Mouse (Mus musculus) adrenal gland, postnatal 10 days (tissue): ENCODE results near the gene Brpf3. TPM values are rescaled to one million over a fixed set of nuclear protein-coding genes. Genes with fewer than 3 reads are reported as not detected.

Source experiments
- DNase-seq: peaks from one replicate; pipeline ENCODE4 v3.0.0; 2021; ENCODE audit warnings: mixed read lengths
- total RNA-seq, 2 experiments: library from RNA; stranded (reverse); gene quantifications; 2 replicates each; pipeline ENCODE4 v1.2.3; 2021

Gene Brpf3
- total RNA-seq, 2 experiments from 2014 or later, result 56.2 to 62.8 TPM

- DNase-seq, result no peak
These were observed 73.3 kb downstream of the Brpf3 start for GRCm38 (mm10) chr17:28874216-28874615.

DNA sequence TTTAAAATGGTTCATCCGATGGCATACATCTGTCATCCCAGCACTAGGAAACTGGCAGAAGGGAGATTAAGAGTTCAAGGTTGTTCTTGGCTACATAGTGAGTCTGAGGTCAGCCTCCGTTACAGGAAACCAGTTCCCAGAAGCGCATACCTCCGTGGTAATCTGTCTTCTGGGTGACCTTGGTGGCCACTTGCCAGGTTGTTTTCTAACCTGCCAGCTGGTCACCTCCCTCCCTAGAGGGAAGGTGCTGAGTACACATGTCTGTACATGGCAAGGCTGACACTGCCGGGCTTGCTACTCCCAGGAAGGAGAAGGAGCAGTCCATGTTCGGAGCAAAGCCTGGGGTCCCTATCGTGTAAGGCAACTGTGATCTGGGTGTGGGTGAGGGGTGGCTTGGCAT is 73.9 kb downstream of the Brpf3 start:
- DNase-seq, result peak; percentile 89

- peak; percentile 80 for DNase-seq
These were observed 74.4 kb downstream of the Brpf3 start for GRCm38 (mm10) chr17:28875316-28875715.

GRCm38 (mm10) chr17:28876331-28876730 is 75.4 kb downstream of the Brpf3 start:
- DNase-seq, result no peak

GRCm38 (mm10) chr17:28876821-28877220 is 75.9 kb downstream of the Brpf3 start:
- peak; percentile 38 for DNase-seq

DNA sequence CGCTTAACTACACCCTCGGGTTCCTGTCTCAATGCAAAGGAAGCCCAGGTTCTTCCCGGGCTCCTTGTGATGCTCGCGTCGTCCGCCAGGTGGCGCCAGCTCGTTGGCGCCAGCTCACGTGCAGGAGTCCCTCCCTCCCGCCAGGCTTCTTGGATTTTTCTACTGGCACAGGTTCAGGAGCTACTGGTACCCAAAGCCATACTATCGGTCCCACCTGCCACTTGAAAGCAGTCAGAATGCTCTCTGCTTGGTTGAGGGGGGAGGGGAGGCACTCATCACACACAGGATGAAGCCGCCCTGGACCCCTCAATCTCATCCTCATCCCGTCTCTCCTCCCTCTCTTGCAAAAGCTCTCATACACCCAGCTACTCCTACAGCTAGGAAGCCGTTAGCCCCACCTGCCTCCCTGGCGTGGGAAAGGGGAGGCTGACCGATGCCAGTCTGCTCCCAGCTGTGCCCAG is 79.1 kb downstream of the Brpf3 start:
- DNase-seq, result peak; percentile 86

GRCm38 (mm10) chr17:28882316-28882715 is 81.4 kb downstream of the Brpf3 start:
- DNase-seq, result peak; percentile 80

DNA sequence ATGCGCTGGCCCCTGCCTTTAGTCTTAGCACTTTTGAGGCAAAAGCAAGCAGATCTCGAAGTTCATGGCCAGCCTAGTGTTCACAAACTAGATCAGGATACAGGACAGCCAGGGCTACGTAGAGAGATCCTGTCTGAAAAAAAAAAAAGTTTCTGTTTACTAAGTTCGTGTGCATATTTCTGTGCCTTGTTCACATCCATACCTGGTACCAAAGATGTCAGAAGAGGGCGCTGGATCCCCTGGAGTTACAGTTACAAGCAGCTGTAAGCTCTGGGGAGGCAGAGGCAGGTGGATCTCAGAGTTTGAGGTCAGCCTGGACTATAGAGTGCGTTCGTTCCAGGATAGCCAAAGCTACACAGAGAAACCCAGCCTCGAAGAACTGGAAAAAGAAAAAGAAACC is 81.9 kb downstream of the Brpf3 start:
- DNase-seq, result no peak

GRCm38 (mm10) chr17:28883941-28884516 is 83.1 kb downstream of the Brpf3 start:
- no peak for DNase-seq

- DNase-seq, result no peak
These were observed 84.3 kb downstream of the Brpf3 start for GRCm38 (mm10) chr17:28885231-28885630.

DNA sequence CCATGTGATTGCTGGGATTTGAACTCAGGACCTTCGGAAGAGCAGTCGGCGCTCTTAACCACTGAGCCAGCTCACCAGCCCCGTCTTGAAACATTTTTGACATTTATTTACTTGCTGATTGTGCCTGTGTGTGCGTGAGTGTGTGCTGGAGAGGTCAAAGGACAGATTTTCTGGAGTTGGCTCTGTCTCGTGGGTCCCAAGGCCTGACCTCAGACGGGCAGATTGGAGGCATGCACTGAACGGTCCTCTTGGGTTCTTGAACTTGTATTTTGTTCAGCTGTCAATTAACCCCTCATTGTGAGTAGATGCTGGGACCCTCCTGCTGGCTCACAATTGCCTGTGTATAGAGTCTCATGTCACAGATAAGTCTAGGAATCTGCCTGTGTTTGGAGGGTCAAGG is 85.4 kb downstream of the Brpf3 start:
- no peak for DNase-seq

Other genes with a start within 250 kb of the Brpf3 start
- gene Clps, start 240.3 kb upstream of the Brpf3 start, total RNA-seq, result not detected
- gene Lhfpl5, start 225.4 kb upstream of the Brpf3 start, total RNA-seq, result 1 to 10 TPM; 1.5 to 1.7 TPM
- 10 to 100 TPM; 53.2 to 62.8 TPM for gene Srpk1, start 178.4 kb upstream of the Brpf3 start, total RNA-seq
- gene Slc26a8, start 110.9 kb upstream of the Brpf3 start, total RNA-seq, result 1 to 10 TPM; 1.4 to 4.7 TPM
- 10 to 100 TPM; 63.6 to 74.4 TPM for gene Mapk14, start 109.8 kb upstream of the Brpf3 start, total RNA-seq
- gene AC170998.1, start 75.0 kb upstream of the Brpf3 start, total RNA-seq, result 1 to 10 TPM in 1 of 2 experiments, under 1 TPM in 1; 0.78 to 1.7 TPM
- 10 to 100 TPM; 34.6 to 35.5 TPM for gene Mapk13, start 31.8 kb upstream of the Brpf3 start, total RNA-seq
- gene Pnpla1, start 57.3 kb downstream of the Brpf3 start, total RNA-seq, result not detected
- gene 4930539E08Rik, start 114.2 kb downstream of the Brpf3 start, total RNA-seq, result under 1 TPM; 0.09 to 0.12 TPM
- under 1 TPM; 0.90 to 0.91 TPM for gene Pxt1, start 142.8 kb downstream of the Brpf3 start, total RNA-seq
- 10 to 100 TPM; 76.1 to 76.7 TPM for gene Kctd20, start 150.9 kb downstream of the Brpf3 start, total RNA-seq
- gene Stk38, start 206.9 kb downstream of the Brpf3 start, total RNA-seq, result 10 to 100 TPM; 55.0 to 76.8 TPM
- 100 to 1,000 TPM; 144 to 193 TPM for gene Srsf3, start 231.5 kb downstream of the Brpf3 start, total RNA-seq